Mouse (Mus musculus) midbrain, embryonic 11.5 days (tissue): ENCODE results near the gene Ggt6. TPM values are rescaled to one million over a fixed set of nuclear protein-coding genes. Genes with fewer than 3 reads are reported as not detected.

ENCODE experiments used
- ATAC-seq: fragments of 200-750 bp; cut with Nextera tagmentation; 2 replicates; pipeline ENCODE4 v1.8.0; 2017; ENCODE audit warnings: moderate TSS enrichment, moderate library complexity; ENCODE audit not compliant: low FRiP score
- DNase-seq: peaks from one replicate; pipeline ENCODE4 v3.0.0; 2015; ENCODE audit warnings: low spot score; ENCODE audit errors: missing footprints
- H3K27ac ChIP-seq: fragments of 300-500 bp; sonication (generic); 2 replicates; pipeline ENCODE4 v1.5.1; 2014; ENCODE audit warnings: low read depth, low read length
- H3K27me3 ChIP-seq: fragments of 300-500 bp; sonication (generic); 2 replicates; pipeline ENCODE4 v1.6.1; 2014; ENCODE audit warnings: mild to moderate bottlenecking, low read length, moderate library complexity, mixed read lengths; ENCODE audit not compliant: control insufficient read depth, insufficient read depth
- H3K36me3 ChIP-seq: fragments of 300-500 bp; sonication (generic); 2 replicates; pipeline ENCODE4 v1.6.1; 2014; ENCODE audit warnings: mild to moderate bottlenecking, low read length, moderate library complexity, mixed read lengths; ENCODE audit not compliant: control insufficient read depth, insufficient read depth
- H3K4me1 ChIP-seq: fragments of 300-500 bp; sonication (generic); 2 replicates; pipeline ENCODE4 v1.6.1; 2014; ENCODE audit warnings: low read length; ENCODE audit not compliant: control insufficient read depth, insufficient read depth
- H3K4me2 ChIP-seq: fragments of 300-500 bp; sonication (generic); 2 replicates; pipeline ENCODE4 v1.6.1; 2014; ENCODE audit warnings: mild to moderate bottlenecking, moderate library complexity
- H3K4me3 ChIP-seq: fragments of 300-500 bp; sonication (generic); 2 replicates; pipeline ENCODE4 v1.5.1; 2014; ENCODE audit warnings: low read depth, low read length
- H3K9ac ChIP-seq: fragments of 300-500 bp; sonication (generic); 2 replicates; pipeline ENCODE4 v1.6.1; 2014; ENCODE audit warnings: low read length
- H3K9me3 ChIP-seq: fragments of 300-500 bp; sonication (generic); 2 replicates; pipeline ENCODE4 v1.6.1; 2016; ENCODE audit warnings: low read length; ENCODE audit not compliant: control insufficient read depth
- WGBS: fragments of 180-500 bp; shearing (Covaris S2); extraction: QIAGEN DNeasy Blood & Tissue Kit; methylation state at CpG from one replicate; pipeline ENCODE4 v1.1.7; 2014; 5-methylcytosine and 5-hydroxymethylcytosine counted together
- polyA plus RNA-seq: library from polyadenylated mRNA; unstranded; fragments of >200 nt; fragmentation: Nextera tagmentation; extraction: Ambion mirVana; gene quantifications from 2 replicates; pipeline ENCODE4 v1.2.1, GENCODE M21; 2014

Gene Ggt6
- polyA plus RNA-seq, 1 experiment from 2014 or later, result not detected

GRCm38 (mm10) chr11:72416666-72417065, 18.7 kb upstream of the Ggt6 start:
- H3K4me3 ChIP-seq, result no peak overlapping the region
- no peaks in the 10 kb centered on the region for H3K36me3 ChIP-seq
- DNase-seq (no peak), ATAC-seq (no peak)
- no peak overlapping the region for H3K9ac ChIP-seq
- no peak overlapping the region for H3K27ac ChIP-seq
- no peaks in the 10 kb centered on the region for H3K9me3 ChIP-seq
- no peaks in the 10 kb centered on the region; the same call in none of the 2 replicates for H3K27me3 ChIP-seq
- WGBS, result 80% methylated on average over 5 of the region's 5 CpGs
- peaks cover 8% of the 10 kb centered on the region for H3K4me1 ChIP-seq
- no peak overlapping the region for H3K4me2 ChIP-seq

GRCm38 (mm10) chr11:72417376-72417775, 17.9 kb upstream of the Ggt6 start:
- peak; percentile 88 for DNase-seq
- Histone ChIP-seq H3K9me3 (no peaks in the 10 kb centered on the region), H3K36me3 (no peaks in the 10 kb centered on the region), H3K4me1 (peaks cover 7% of the 10 kb centered on the region), H3K27me3 (no peaks in the 10 kb centered on the region; the same call in none of the 2 replicates), H3K4me3 (no peak overlapping the region), H3K9ac (peak overlapping the region; percentile 36; the same call in 1 of the 2 replicates), H3K4me2 (no peak overlapping the region), H3K27ac (no peak overlapping the region)
- WGBS, result 1% methylated on average over 4 of the region's 4 CpGs
- peak; percentile 40 for ATAC-seq

GRCm38 (mm10) chr11:72418227-72418626, 17.1 kb upstream of the Ggt6 start:
- Histone ChIP-seq H3K9me3 (no peaks in the 10 kb centered on the region), H3K27ac (no peak overlapping the region), H3K9ac (no peak overlapping the region), H3K4me3 (no peak overlapping the region), H3K4me1 (peaks cover 7% of the 10 kb centered on the region), H3K36me3 (no peaks in the 10 kb centered on the region), H3K4me2 (no peak overlapping the region), H3K27me3 (no peaks in the 10 kb centered on the region; the same call in none of the 2 replicates)
- no peak for DNase-seq
- WGBS, result 41% methylated on average over 8 of the region's 8 CpGs
- no peak for ATAC-seq

- DNase-seq, result no peak
- H3K36me3 ChIP-seq, result no peaks in the 10 kb centered on the region
- 83% methylated on average over 6 of the region's 6 CpGs for WGBS
- H3K4me2 ChIP-seq, result no peak overlapping the region
- no peak for ATAC-seq
- no peaks in the 10 kb centered on the region for H3K9me3 ChIP-seq
- H3K9ac ChIP-seq, result no peak overlapping the region
- H3K27ac ChIP-seq, result no peak overlapping the region
- no peak overlapping the region for H3K4me3 ChIP-seq
- peaks cover 7% of the 10 kb centered on the region for H3K4me1 ChIP-seq
- H3K27me3 ChIP-seq, result no peaks in the 10 kb centered on the region; the same call in none of the 2 replicates
Measured at GRCm38 (mm10) chr11:72419006-72419405, 16.3 kb upstream of the Ggt6 start.

GRCm38 (mm10) chr11:72420460-72421122, 14.7 kb upstream of the Ggt6 start:
- Histone ChIP-seq H3K4me1 (peaks cover 7% of the 10 kb centered on the region), H3K4me2 (no peak overlapping the region), H3K9me3 (no peaks in the 10 kb centered on the region), H3K27ac (no peak overlapping the region), H3K9ac (no peak overlapping the region), H3K36me3 (no peaks in the 10 kb centered on the region), H3K27me3 (no peaks in the 10 kb centered on the region; the same call in 1 of the 2 replicates), H3K4me3 (no peak overlapping the region)
- no peak for DNase-seq
- ATAC-seq, result no peak
- 82% methylated on average over 6 of the region's 6 CpGs for WGBS

- WGBS, result 94% methylated on average over 11 of the region's 11 CpGs
Measured at GRCm38 (mm10) chr11:72421518-72422278, 13.6 kb upstream of the Ggt6 start.

GRCm38 (mm10) chr11:72423686-72424085, 11.6 kb upstream of the Ggt6 start:
- Histone ChIP-seq H3K4me2 (no peak overlapping the region), H3K27ac (no peak overlapping the region), H3K9ac (no peak overlapping the region), H3K9me3 (no peaks in the 10 kb centered on the region), H3K4me3 (no peak overlapping the region), H3K36me3 (no peaks in the 10 kb centered on the region), H3K4me1 (no peaks in the 10 kb centered on the region), H3K27me3 (no peaks in the 10 kb centered on the region)
- 91% methylated on average over 4 of the region's 4 CpGs for WGBS
- DNase-seq (no peak), ATAC-seq (no peak)

More at GRCm38 (mm10) chr11:72421518-72422278, 13.6 kb upstream of the Ggt6 start:
- Histone ChIP-seq H3K4me1 (peaks cover 7% of the 10 kb centered on the region), H3K4me2 (no peak overlapping the region), H3K9ac (no peak overlapping the region), H3K36me3 (no peaks in the 10 kb centered on the region), H3K27me3 (no peaks in the 10 kb centered on the region; the same call in 1 of the 2 replicates), H3K4me3 (no peak overlapping the region), H3K27ac (no peak overlapping the region), H3K9me3 (no peaks in the 10 kb centered on the region)
- ATAC-seq (no peak), DNase-seq (no peak)

GRCm38 (mm10) chr11:72425201-72425600, 10.1 kb upstream of the Ggt6 start:
- H3K27me3 ChIP-seq, result no peaks in the 10 kb centered on the region
- no peak overlapping the region for H3K27ac ChIP-seq
- H3K36me3 ChIP-seq, result no peaks in the 10 kb centered on the region
- DNase-seq, result no peak
- no peak overlapping the region for H3K9ac ChIP-seq
- no peaks in the 10 kb centered on the region for H3K4me1 ChIP-seq
- no peak for ATAC-seq
- no peak overlapping the region for H3K4me3 ChIP-seq
- H3K9me3 ChIP-seq, result no peaks in the 10 kb centered on the region
- no peak overlapping the region for H3K4me2 ChIP-seq

GRCm38 (mm10) chr11:72426884-72427283, 8.4 kb upstream of the Ggt6 start:
- Histone ChIP-seq H3K4me2 (no peak overlapping the region), H3K4me3 (no peak overlapping the region), H3K9me3 (no peaks in the 10 kb centered on the region), H3K4me1 (no peaks in the 10 kb centered on the region), H3K27ac (no peak overlapping the region), H3K9ac (no peak overlapping the region), H3K36me3 (no peaks in the 10 kb centered on the region), H3K27me3 (no peaks in the 10 kb centered on the region)
- ATAC-seq, result no peak
- no peak for DNase-seq
